Mouse (Mus musculus) G1E (cell line): ENCODE data around the gene Pgrmc2. TPM values are rescaled to one million over a fixed set of nuclear protein-coding genes. Genes with fewer than 3 reads are reported as not detected.

Experiments
- ATAC-seq: 2 replicates; pipeline ENCODE4 v1.8.0; 2016; ENCODE audit warnings: mild to moderate bottlenecking; ENCODE audit not compliant: insufficient number of reproducible peaks, poor library complexity, low FRiP score, severe bottlenecking; ENCODE audit errors: extremely low read depth
- DNase-seq: peaks from one replicate; pipeline ENCODE4 v3.0.0; 2012; ENCODE audit warnings: low spot score
- H3K27me3 ChIP-seq: 2 replicates; pipeline ENCODE4 v1.6.1; 2012; ENCODE audit warnings: mild to moderate bottlenecking, low read length, inconsistent platforms; ENCODE audit not compliant: insufficient read depth
- H3K36me3 ChIP-seq: replicated peaks from 2 replicates; pipeline ENCODE3; 2012; ENCODE audit warnings: mild to moderate bottlenecking, inconsistent platforms
- H3K4me1 ChIP-seq: 2 replicates; pipeline ENCODE4 v1.6.1; 2012; ENCODE audit warnings: low read depth, low read length, inconsistent platforms, mixed read lengths; ENCODE audit not compliant: insufficient read depth
- H3K4me3 ChIP-seq: 2 replicates; pipeline ENCODE4 v1.5.1; 2012; ENCODE audit warnings: low read depth, mild to moderate bottlenecking, inconsistent platforms, low read length, moderate library complexity, mixed read lengths
- H3K9me3 ChIP-seq: replicated peaks from 2 replicates; pipeline ENCODE4 v1.6.1; 2012; ENCODE audit warnings: inconsistent platforms
- CTCF ChIP-seq: IDR thresholded peaks from 2 replicates; pipeline ENCODE4 v1.5.1; 2012; ENCODE audit warnings: low read depth, low read length, inconsistent platforms, mixed read lengths
- GATA1 ChIP-seq: IDR thresholded peaks from 2 replicates; pipeline ENCODE4 v1.6.1; 2012; ENCODE audit warnings: borderline replicate concordance, low read length, inconsistent platforms, mixed read lengths
- GATA2 ChIP-seq: IDR thresholded peaks from 2 replicates; pipeline ENCODE4 v1.6.1; 2012; ENCODE audit warnings: low read depth, low read length, inconsistent platforms, borderline replicate concordance
- POLR2AphosphoS5 ChIP-seq: IDR thresholded peaks from 2 replicates; pipeline ENCODE4 v1.6.1; 2012; ENCODE audit warnings: low read depth, low read length, inconsistent platforms; ENCODE audit not compliant: insufficient replicate concordance
- TAL1 ChIP-seq: conservative IDR thresholded peaks from 2 replicates; pipeline ENCODE4 v1.6.1; 2012; ENCODE audit warnings: low read depth, low read length, inconsistent platforms, mixed read lengths
- polyA plus RNA-seq: library from polyadenylated mRNA; stranded (reverse); fragments of >175 nt; gene quantifications from 2 replicates; pipeline ENCODE4 v1.2.3, GENCODE M21; 2012
- total RNA-seq, 2 experiments: library from RNA; stranded (forward) in 1 of 2; stranded (reverse) in 1 of 2; fragments of 200-1000 nt in 1 of 2; fragments of >200 nt in 1 of 2; fragmentation: Nextera tagmentation in 1 of 2; gene quantifications; 2 replicates each; pipeline ENCODE4 v1.2.3; 2014 to 2017

Gene Pgrmc2
- total RNA-seq (2014; fragmentation: Nextera tagmentation) (20.2 and 26.9 TPM in 2 replicates), total RNA-seq (2017) (12.9 and 15.4 TPM in 2 replicates), polyA plus RNA-seq (14.0 and 16.8 TPM in 2 replicates)

GRCm38 (mm10) chr3:41082885-41083789, at the start of gene Pgrmc2:
Gene Pgrmc2 (minus strand): TSS chr3:41083046.
- DNase-seq (peak; percentile 100), ATAC-seq (peak; percentile 85)
- Histone ChIP-seq H3K36me3 (peaks cover 12% of the 10 kb centered on the region), H3K9me3 (no peaks in the 10 kb centered on the region), H3K4me3 (peak within 1 kb of the TSS; percentile 88), H3K4me1 (peaks cover 24% of the 10 kb centered on the region), H3K27me3 (no peaks in the 10 kb centered on the region)
- TF ChIP-seq GATA2 = no peak
- no peak for TF ChIP-seq CTCF
- no peak for TF ChIP-seq POLR2AphosphoS5
- TF ChIP-seq GATA1 = no peak
- no peak for TF ChIP-seq TAL1

GRCm38 (mm10) chr3:41124000-41124294, 41.1 kb upstream of the Pgrmc2 start:
- DNase-seq = no peak
- Histone ChIP-seq H3K36me3 (no peaks in the 10 kb centered on the region), H3K4me1 (no peaks in the 10 kb centered on the region), H3K4me3 (no peak overlapping the region), H3K9me3 (no peaks in the 10 kb centered on the region), H3K27me3 (peaks cover 17% of the 10 kb centered on the region)
- no peak for ATAC-seq
- TF ChIP-seq GATA1 = no peak
- TF ChIP-seq CTCF = no peak
- TF ChIP-seq GATA2 = no peak
- no peak for TF ChIP-seq POLR2AphosphoS5
- no peak for TF ChIP-seq TAL1

- ATAC-seq (no peak), DNase-seq (no peak)
- Histone ChIP-seq H3K9me3 (no peaks in the 10 kb centered on the region), H3K27me3 (peaks cover 13% of the 10 kb centered on the region), H3K4me3 (no peak overlapping the region), H3K4me1 (no peaks in the 10 kb centered on the region), H3K36me3 (no peaks in the 10 kb centered on the region)
- TF ChIP-seq TAL1 (no peak), POLR2AphosphoS5 (no peak), GATA2 (no peak), GATA1 (no peak), CTCF (no peak)
Measured at GRCm38 (mm10) chr3:41123190-41123999, 40.5 kb upstream of the Pgrmc2 start.

- H3K9me3 ChIP-seq = no peaks in the 10 kb centered on the region
- ATAC-seq = no peak
- H3K4me3 ChIP-seq = no peak overlapping the region
- no peaks in the 10 kb centered on the region for H3K4me1 ChIP-seq
- no peaks in the 10 kb centered on the region for H3K36me3 ChIP-seq
- peaks cover 4% of the 10 kb centered on the region for H3K27me3 ChIP-seq
- no peak for TF ChIP-seq GATA1
- TF ChIP-seq GATA2 = no peak
- no peak for TF ChIP-seq CTCF
- no peak for TF ChIP-seq TAL1
- no peak for TF ChIP-seq POLR2AphosphoS5
- no peak for DNase-seq
Measured at GRCm38 (mm10) chr3:41118173-41118572, 35.3 kb upstream of the Pgrmc2 start.

GRCm38 (mm10) chr3:41117447-41117846, 34.6 kb upstream of the Pgrmc2 start:
- Histone ChIP-seq H3K9me3 (no peaks in the 10 kb centered on the region), H3K36me3 (no peaks in the 10 kb centered on the region), H3K27me3 (peaks cover 3% of the 10 kb centered on the region), H3K4me3 (no peak overlapping the region), H3K4me1 (no peaks in the 10 kb centered on the region)
- TF ChIP-seq POLR2AphosphoS5 = no peak
- no peak for TF ChIP-seq CTCF
- TF ChIP-seq GATA2 = no peak
- no peak for TF ChIP-seq TAL1
- TF ChIP-seq GATA1 = no peak
- ATAC-seq (no peak), DNase-seq (no peak)

- H3K27me3 ChIP-seq = peaks cover 3% of the 10 kb centered on the region
- no peaks in the 10 kb centered on the region for H3K9me3 ChIP-seq
- peaks cover 13% of the 10 kb centered on the region for H3K4me1 ChIP-seq
- no peak for TF ChIP-seq GATA2
- TF ChIP-seq POLR2AphosphoS5 = no peak
- no peak for TF ChIP-seq CTCF
- no peak for TF ChIP-seq GATA1
- no peak for TF ChIP-seq TAL1
- H3K4me3 ChIP-seq = no peak overlapping the region
- H3K36me3 ChIP-seq = no peaks in the 10 kb centered on the region
- no peak for ATAC-seq
- DNase-seq = no peak
Measured at GRCm38 (mm10) chr3:41113186-41113585, 30.3 kb upstream of the Pgrmc2 start.
